Mouse (Mus musculus) layer of hippocampus, adult 2 months (tissue): ENCODE measurements at regions not wholly inside any gene's neighbourhood (a gene's known extent, or its start where the extent isn't known, plus 50 kb on each side); places are given as distances from the start of the nearest gene placed in this dataset.
A peak's percentile ranks its signal among the peaks of the same experiment; 100 is the strongest.

Source experiments
- DNase-seq, 2 experiments: peaks; one replicate each; pipeline ENCODE4 v3.0.0; 2022; ENCODE audit warnings: low spot score in 2 of 2
- H3K27ac ChIP-seq: fragments of 200-600 bp; 2 replicates; pipeline ENCODE4 v1.8.1; 2022
- H3K4me3 ChIP-seq: fragments of 200-600 bp; 2 replicates; pipeline ENCODE4 v1.8.1; 2022; ENCODE audit warnings: mild to moderate bottlenecking
- CTCF ChIP-seq: fragments of 200-600 bp; conservative IDR thresholded peaks from 2 replicates; pipeline ENCODE4 v1.8.1; 2022; ENCODE audit warnings: antibody characterized with exemption, mild to moderate bottlenecking, moderate library complexity

- no peak overlapping the region for H3K27ac ChIP-seq
- no peak for TF ChIP-seq CTCF
- DNase-seq, result no peak
- no peak overlapping the region for H3K4me3 ChIP-seq
These were observed 122.1 kb upstream of the Zfp217 start for GRCm38 (mm10) chr2:170269926-170270577.

GRCm38 (mm10) chr2:170268080-170268479, 120.2 kb upstream of the Zfp217 start:
- no peak for DNase-seq
- no peak for TF ChIP-seq CTCF

GRCm38 (mm10) chr2:170267152-170267551, 119.2 kb upstream of the Zfp217 start:
- no peak for DNase-seq
- Histone ChIP-seq H3K4me3 (peak overlapping the region; percentile 35; the same call in 1 of the 2 replicates), H3K27ac (no peak overlapping the region)
- TF ChIP-seq CTCF, result 0 out of 2 replicates have a peak, but pooled peaks have one; percentile 8

More at GRCm38 (mm10) chr2:170268080-170268479, 120.2 kb upstream of the Zfp217 start:
- H3K27ac ChIP-seq, result no peak overlapping the region
- H3K4me3 ChIP-seq, result no peak overlapping the region

- DNase-seq, result no peak
- peak; percentile 66 for TF ChIP-seq CTCF
- no peak overlapping the region for H3K27ac ChIP-seq
- peak overlapping the region; percentile 35 for H3K4me3 ChIP-seq
These were observed 118.7 kb upstream of the Zfp217 start for GRCm38 (mm10) chr2:170266407-170267101.

GRCm38 (mm10) chr2:170263594-170263993, 115.7 kb upstream of the Zfp217 start:
- Histone ChIP-seq H3K27ac (no peak overlapping the region), H3K4me3 (no peak overlapping the region)
- no peak for TF ChIP-seq CTCF
- no peak for DNase-seq

GRCm38 (mm10) chr2:170261191-170261590, 113.3 kb upstream of the Zfp217 start:
- Histone ChIP-seq H3K27ac (no peak overlapping the region), H3K4me3 (no peak overlapping the region)
- no peak for TF ChIP-seq CTCF
- DNase-seq, result no peak

GRCm38 (mm10) chr2:170259662-170260457, 112.0 kb upstream of the Zfp217 start:
- no peak for DNase-seq
- TF ChIP-seq CTCF, result no peak
- Histone ChIP-seq H3K4me3 (no peak overlapping the region), H3K27ac (no peak overlapping the region)

- Histone ChIP-seq H3K27ac (no peak overlapping the region), H3K4me3 (no peak overlapping the region)
- TF ChIP-seq CTCF, result no peak
- DNase-seq, result no peak
These were observed 110.5 kb upstream of the Zfp217 start for GRCm38 (mm10) chr2:170258367-170258766.

- no peak overlapping the region for H3K27ac ChIP-seq
- no peak overlapping the region for H3K4me3 ChIP-seq
- no peak for DNase-seq
- TF ChIP-seq CTCF, result no peak
These were observed 109.8 kb upstream of the Zfp217 start for GRCm38 (mm10) chr2:170257671-170258235.

- no peak for DNase-seq
- Histone ChIP-seq H3K27ac (no peak overlapping the region), H3K4me3 (no peak overlapping the region)
- no peak for TF ChIP-seq CTCF
These were observed 108.1 kb upstream of the Zfp217 start for GRCm38 (mm10) chr2:170255997-170256396.

- no peak overlapping the region for H3K4me3 ChIP-seq
- no peak for TF ChIP-seq CTCF
- no peak for DNase-seq
- H3K27ac ChIP-seq, result no peak overlapping the region
These were observed 107.6 kb upstream of the Zfp217 start for GRCm38 (mm10) chr2:170255533-170255932.

GRCm38 (mm10) chr2:170253681-170254440, 106.0 kb upstream of the Zfp217 start:
- Histone ChIP-seq H3K27ac (no peak overlapping the region), H3K4me3 (no peak overlapping the region)
- no peak for DNase-seq
- TF ChIP-seq CTCF, result no peak
